Mouse (Mus musculus) ES-E14 (cell line): Measurements from ENCODE around the gene Rspo1.

ENCODE experiments used
- CHD2 ChIP-seq: IDR thresholded peaks from 2 replicates; pipeline ENCODE4 v1.6.1; 2014; ENCODE audit warnings: mild to moderate bottlenecking, low read depth, low read length, inconsistent platforms
- HCFC1 ChIP-seq: IDR thresholded peaks from 2 replicates; pipeline ENCODE4 v1.6.1; 2012; ENCODE audit warnings: low read length, inconsistent platforms, borderline replicate concordance; ENCODE audit not compliant: insufficient read depth
- MAFK ChIP-seq: IDR thresholded peaks from 2 replicates; pipeline ENCODE4 v1.6.1; 2014; ENCODE audit warnings: mild to moderate bottlenecking, low read depth, low read length, inconsistent platforms; ENCODE audit not compliant: insufficient read depth

DNA sequence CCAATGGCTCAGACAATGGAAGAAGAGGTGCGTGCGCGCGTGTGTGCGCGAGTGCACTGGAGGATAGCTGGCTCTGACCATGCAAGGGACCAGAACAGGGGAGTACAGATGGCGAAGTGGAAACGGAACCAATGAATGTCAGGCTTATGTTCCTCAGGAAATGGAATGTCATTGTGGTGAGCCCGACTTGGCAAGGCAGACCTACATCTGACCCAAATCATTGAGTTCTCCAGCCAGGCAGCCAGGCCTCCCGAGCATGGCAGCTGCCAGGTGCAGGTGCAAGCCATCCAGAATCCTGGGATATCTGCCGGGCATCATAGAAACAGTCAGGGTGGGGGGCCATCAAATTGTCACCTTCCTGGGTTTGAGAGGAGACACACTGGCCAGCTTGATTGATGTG lies 25.3 kb upstream of the Rspo1 start:
- TF ChIP-seq MAFK (no peak), CHD2 (no peak), HCFC1 (no peak)
